Mouse (Mus musculus) neural tube, embryonic 12.5 days (tissue): ENCODE results near the gene Rhno1. TPM values are rescaled to one million over a fixed set of nuclear protein-coding genes. Genes with fewer than 3 reads are reported as not detected.

Experiments used
- ATAC-seq: fragments of 200-750 bp; cut with Nextera tagmentation; 2 replicates; pipeline ENCODE4 v1.8.0; 2017; ENCODE audit warnings: low read depth, mild to moderate bottlenecking, moderate TSS enrichment, moderate library complexity; ENCODE audit not compliant: low FRiP score
- H3K27ac ChIP-seq: fragments of 300-500 bp; sonication (generic); 2 replicates; pipeline ENCODE4 v1.5.1; 2016
- H3K27me3 ChIP-seq: fragments of 300-500 bp; sonication (generic); replicated peaks from 2 replicates; pipeline ENCODE4 v1.6.1; 2016; ENCODE audit warnings: mild to moderate bottlenecking
- H3K36me3 ChIP-seq: fragments of 300-500 bp; sonication (generic); 2 replicates; pipeline ENCODE4 v1.6.1; 2016; ENCODE audit warnings: mild to moderate bottlenecking
- H3K4me1 ChIP-seq: fragments of 300-500 bp; sonication (generic); 2 replicates; pipeline ENCODE4 v1.6.1; 2016
- H3K4me2 ChIP-seq: fragments of 300-500 bp; sonication (generic); replicated peaks from 2 replicates; pipeline ENCODE4 v1.6.1; 2016; ENCODE audit warnings: mild to moderate bottlenecking
- H3K4me3 ChIP-seq: fragments of 300-500 bp; sonication (generic); 2 replicates; pipeline ENCODE4 v1.5.1; 2016
- H3K9ac ChIP-seq: fragments of 300-500 bp; sonication (generic); 2 replicates; pipeline ENCODE4 v1.6.1; 2016; ENCODE audit warnings: mild to moderate bottlenecking
- H3K9me3 ChIP-seq: fragments of 300-500 bp; sonication (generic); 2 replicates; pipeline ENCODE4 v1.6.1; 2016; ENCODE audit warnings: mild to moderate bottlenecking
- WGBS: fragments of 180-500 bp; shearing (Covaris S2); methylation state at CpG from one replicate; pipeline ENCODE4 v1.1.7; 2016; 5-methylcytosine and 5-hydroxymethylcytosine counted together
- polyA plus RNA-seq: library from polyadenylated mRNA; unstranded; fragments of >200 nt; fragmentation: Nextera tagmentation; extraction: Ambion mirVana; gene quantifications from 2 replicates; pipeline ENCODE4 v1.2.1, GENCODE M21; 2016

Rhno1 gene
- polyA plus RNA-seq, 1 experiment from 2014 or later: 154 TPM

- no peaks in the 10 kb centered on the region for H3K4me1 ChIP-seq
Measured at GRCm38 (mm10) chr6:128314796-128315195, 47.9 kb downstream of the Rhno1 start.

GRCm38 (mm10) chr6:128308311-128308710 is 54.4 kb downstream of the Rhno1 start:
- ATAC-seq: no peak
- H3K9me3 ChIP-seq: no peaks in the 10 kb centered on the region
- H3K4me2 ChIP-seq: no peak overlapping the region
- no peak overlapping the region for H3K4me3 ChIP-seq
- no peaks in the 10 kb centered on the region for H3K27me3 ChIP-seq
- H3K4me1 ChIP-seq: no peaks in the 10 kb centered on the region
- H3K27ac ChIP-seq: no peak overlapping the region
- no peaks in the 10 kb centered on the region for H3K36me3 ChIP-seq
- H3K9ac ChIP-seq: no peak overlapping the region
- 26% methylated on average over 4 of the region's 4 CpGs for WGBS

More at GRCm38 (mm10) chr6:128314796-128315195, 47.9 kb downstream of the Rhno1 start:
- Histone ChIP-seq H3K9ac (no peak overlapping the region), H3K9me3 (no peaks in the 10 kb centered on the region), H3K36me3 (no peaks in the 10 kb centered on the region), H3K27me3 (no peaks in the 10 kb centered on the region), H3K4me3 (no peak overlapping the region), H3K27ac (no peak overlapping the region), H3K4me2 (no peak overlapping the region)
- ATAC-seq: no peak
- WGBS: 85% methylated on average over 6 of the region's 6 CpGs

Other genes starting within 250 kb of the Rhno1 start
- gene Tspan9, start 219.3 kb downstream of the Rhno1 start, polyA plus RNA-seq: 57.5 and 58.4 TPM in 2 replicates
- 1.6 TPM in 2 replicates for gene Tead4, start 62.1 kb downstream of the Rhno1 start, polyA plus RNA-seq
- gene Tulp3, start 7.1 kb downstream of the Rhno1 start, polyA plus RNA-seq: 18.9 and 20.5 TPM in 2 replicates
- gene Foxm1, start 56 bp upstream of the Rhno1 start, polyA plus RNA-seq: 32.0 and 36.8 TPM in 2 replicates
- gene Tex52, start 12.5 kb upstream of the Rhno1 start, polyA plus RNA-seq: 0.17 and 0.34 TPM in 2 replicates
- gene Gm44596, start 12.6 kb upstream of the Rhno1 start, polyA plus RNA-seq: not detected in 2 replicates
- 4.6 and 4.8 TPM in 2 replicates for gene Nrip2, start 36.4 kb upstream of the Rhno1 start, polyA plus RNA-seq
- gene Itfg2, start 62.0 kb upstream of the Rhno1 start, polyA plus RNA-seq: 38.6 and 38.8 TPM in 2 replicates
- 404 and 410 TPM in 2 replicates for gene Fkbp4, start 75.8 kb upstream of the Rhno1 start, polyA plus RNA-seq
- not detected in 2 replicates for gene Pzp, start 163.8 kb upstream of the Rhno1 start, polyA plus RNA-seq
- gene A2ml1, start 218.7 kb upstream of the Rhno1 start, polyA plus RNA-seq: not detected in 2 replicates